Mouse (Mus musculus) liver, adult 2 months (tissue): ENCODE results near the gene Slc9a3.

Experiments
- CTCF ChIP-seq: fragments of 200-500 bp; IDR thresholded peaks from 2 replicates; pipeline ENCODE4 v1.5.1; 2011; ENCODE audit warnings: low read depth, low read length, control low read depth
- POLR2A ChIP-seq: fragments of 200-500 bp; IDR thresholded peaks from 2 replicates; pipeline ENCODE4 v1.6.1; 2011; ENCODE audit warnings: low read length, control low read depth; ENCODE audit not compliant: insufficient read depth; ENCODE audit errors: extremely low read depth

DNA sequence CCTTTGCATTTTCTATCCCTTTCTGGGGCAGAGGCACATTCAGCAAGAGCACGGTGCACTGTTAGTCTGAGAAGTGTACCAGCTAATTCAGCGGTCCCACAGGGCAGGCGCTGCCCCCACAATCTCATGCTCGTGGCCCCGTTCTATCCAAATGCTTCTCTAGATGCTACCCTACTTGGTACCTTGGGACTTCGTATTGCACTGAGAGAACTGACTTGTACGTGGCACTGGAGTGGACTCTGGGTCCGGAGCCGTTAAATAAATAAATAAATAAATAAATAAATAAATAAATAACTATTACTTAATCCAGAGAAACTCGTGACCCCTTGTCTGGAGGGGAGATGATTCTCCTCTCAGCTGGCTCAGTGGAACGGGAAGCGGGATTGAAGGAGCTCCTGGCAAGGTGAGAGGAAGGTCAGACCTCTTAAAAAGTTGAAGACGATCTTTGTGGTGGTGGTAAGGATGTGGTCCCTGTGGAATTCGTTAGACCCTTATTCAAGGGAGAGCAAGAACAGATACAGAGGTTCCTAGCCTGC, 606 bp downstream of the Slc9a3 start:
- TF ChIP-seq CTCF (no peak), POLR2A (no peak)
